Mouse (Mus musculus) testis, adult 2 months (tissue): Measurements from ENCODE around the gene Tars2.

ENCODE experiments used
- CTCF ChIP-seq: fragments of 200-500 bp; IDR thresholded peaks from 2 replicates; pipeline ENCODE4 v1.5.1; 2012; ENCODE audit warnings: low read depth, mild to moderate bottlenecking, inconsistent platforms, low read length, moderate library complexity; ENCODE audit not compliant: control insufficient read depth, insufficient read depth, insufficient replicate concordance
- POLR2A ChIP-seq: fragments of 200-500 bp; IDR thresholded peaks from 2 replicates; pipeline ENCODE4 v1.6.1; 2012; ENCODE audit warnings: low read depth, mild to moderate bottlenecking, inconsistent platforms, low read length, moderate library complexity; ENCODE audit not compliant: control insufficient read depth

- TF ChIP-seq CTCF (no peak), POLR2A (no peak)
These were observed 25.8 kb downstream of the Tars2 start for GRCm38 (mm10) chr3:95734092-95734702.
